ENCODE assay signal across 8 mouse cellular contexts in the genomic region with DNA sequence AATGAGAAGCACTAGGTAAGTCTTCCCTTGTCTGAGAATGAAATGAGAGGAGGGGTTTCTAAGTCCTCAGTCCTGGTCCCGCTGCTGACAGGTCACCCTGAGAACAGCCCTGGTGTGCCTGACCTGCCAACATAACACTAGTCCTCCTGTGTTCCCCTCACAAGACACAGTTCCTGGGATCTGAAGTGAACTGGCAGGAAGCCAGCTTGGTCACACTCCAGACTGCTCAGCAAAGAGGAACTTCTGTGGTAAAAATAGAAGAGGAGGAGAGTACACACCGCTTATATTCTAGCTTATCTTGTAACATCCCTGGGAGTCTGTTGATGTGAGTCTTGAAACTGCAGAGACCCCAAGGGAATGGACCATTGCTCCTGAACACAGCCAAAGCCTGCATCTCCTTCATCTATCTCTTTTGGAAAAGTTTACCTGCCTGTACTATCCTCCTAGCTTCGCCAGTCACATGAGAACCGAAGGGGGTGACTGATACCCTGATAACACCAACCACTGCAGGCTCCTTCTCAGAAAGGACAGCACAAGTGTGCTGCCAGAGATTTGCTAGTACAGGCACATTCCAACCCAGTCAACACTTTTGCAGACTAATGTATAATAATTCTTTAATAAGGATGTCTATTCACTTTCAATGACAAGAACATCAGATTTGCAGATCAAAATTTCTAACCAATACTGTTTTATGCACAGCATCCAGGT. TPM values are rescaled to one million over a fixed set of nuclear protein-coding genes. Genes with fewer than 3 reads are reported as not detected.
DNase-seq lines count a peak whose midpoint lies in the region; ATAC-seq and TF ChIP-seq lines count a peak whose summit lies in the region.

No protein-coding gene starts in this region.

- H3K27ac ChIP-seq in midbrain, postnatal 0 days (ENCODE audit: low read depth, low read length) = no peak overlapping the region
- no peak overlapping the region for H3K27ac ChIP-seq in midbrain, embryonic 13.5 days
- H3K27ac ChIP-seq in embryonic facial prominence, embryonic 15.5 days (replicated peaks) = no peak overlapping the region
- H3K27ac ChIP-seq in heart, embryonic 15.5 days = peak overlapping the region; percentile 83
- H3K27ac ChIP-seq in stomach, embryonic 14.5 days (ENCODE audit: low read length) = no peak overlapping the region

- TF ChIP-seq CTCF in midbrain, postnatal 0 days (IDR thresholded peaks at IDR 0.05) = no peak

- H3K4me1 ChIP-seq in midbrain, postnatal 0 days (ENCODE audit: insufficient read depth, low read length) = no peaks in the 10 kb centered on the region
- no peaks in the 10 kb centered on the region for H3K4me1 ChIP-seq in midbrain, embryonic 13.5 days (replicated peaks)
- H3K4me1 ChIP-seq in embryonic facial prominence, embryonic 15.5 days = peaks cover 5% of the 10 kb centered on the region; the same call in 1 of the 2 replicates
- H3K4me1 ChIP-seq in heart, embryonic 15.5 days (replicated peaks) = peaks cover 14% of the 10 kb centered on the region
- H3K4me1 ChIP-seq in stomach, embryonic 14.5 days (ENCODE audit: control insufficient read depth, insufficient read depth, low read length) = no peaks in the 10 kb centered on the region

- no peak for ATAC-seq in midbrain, postnatal 0 days (ENCODE audit: low FRiP score)
- no peak for ATAC-seq in midbrain, embryonic 13.5 days
- ATAC-seq in embryonic facial prominence, embryonic 15.5 days (ENCODE audit: insufficient number of reproducible peaks, low FRiP score, low TSS enrichment, low read depth) = peak; percentile 57; the same call in 1 of the 2 replicates
- peak; percentile 94 for ATAC-seq in heart, embryonic 15.5 days (replicated peaks; ENCODE audit: insufficient number of reproducible peaks, insufficient read depth, low FRiP score, low read depth)
- ATAC-seq in stomach, embryonic 14.5 days (ENCODE audit: insufficient number of reproducible peaks, insufficient read depth, low FRiP score, low read depth) = 0 out of 2 replicates have a peak, but pooled peaks have one; percentile 28

- peak; percentile 40 for DNase-seq in midbrain, postnatal 0 days (ENCODE audit: low spot score)
- peak; percentile 75 to 80 for DNase-seq in left cerebral cortex, postnatal 14 days (ENCODE audit: low spot score in 2 of 2)
- no peak for DNase-seq in spleen, postnatal 36 days (ENCODE audit: low spot score in 2 of 2)
- DNase-seq in spleen, postnatal 10 days (ENCODE audit: low spot score in 2 of 2) = no peak

- H3K36me3 ChIP-seq in midbrain, postnatal 0 days (ENCODE audit: insufficient read depth, low read length) = no peaks in the 10 kb centered on the region
- no peaks in the 10 kb centered on the region for H3K36me3 ChIP-seq in midbrain, embryonic 13.5 days
- H3K36me3 ChIP-seq in embryonic facial prominence, embryonic 15.5 days = no peaks in the 10 kb centered on the region
- H3K36me3 ChIP-seq in heart, embryonic 15.5 days = no peaks in the 10 kb centered on the region
- no peaks in the 10 kb centered on the region for H3K36me3 ChIP-seq in stomach, embryonic 14.5 days (ENCODE audit: control insufficient read depth, insufficient read depth, low read length)

- H3K4me2 ChIP-seq in midbrain, postnatal 0 days (ENCODE audit: low read depth, low read length, poor library complexity, severe bottlenecking) = no peak overlapping the region
- no peak overlapping the region for H3K4me2 ChIP-seq in midbrain, embryonic 13.5 days (replicated peaks)
- H3K4me2 ChIP-seq in embryonic facial prominence, embryonic 15.5 days (replicated peaks) = no peak overlapping the region
- H3K4me2 ChIP-seq in heart, embryonic 15.5 days = peak overlapping the region; percentile 44
- no peak overlapping the region for H3K4me2 ChIP-seq in stomach, embryonic 14.5 days (replicated peaks; ENCODE audit: low read depth, low read length)

- intact Hi-C loops in left cerebral cortex, postnatal 14 days (cut with DNase I) = no loop called here

- H3K27me3 ChIP-seq in midbrain, postnatal 0 days (ENCODE audit: insufficient read depth, low read length) = no peaks in the 10 kb centered on the region
- no peaks in the 10 kb centered on the region for H3K27me3 ChIP-seq in midbrain, embryonic 13.5 days
- H3K27me3 ChIP-seq in embryonic facial prominence, embryonic 15.5 days = no peaks in the 10 kb centered on the region
- no peaks in the 10 kb centered on the region for H3K27me3 ChIP-seq in heart, embryonic 15.5 days
- H3K27me3 ChIP-seq in stomach, embryonic 14.5 days (ENCODE audit: control insufficient read depth, insufficient read depth, low read length) = no peaks in the 10 kb centered on the region

- H3K9ac ChIP-seq in midbrain, postnatal 0 days (replicated peaks; ENCODE audit: low read length, poor library complexity, severe bottlenecking) = no peak overlapping the region
- no peak overlapping the region for H3K9ac ChIP-seq in midbrain, embryonic 13.5 days (replicated peaks)
- no peak overlapping the region for H3K9ac ChIP-seq in embryonic facial prominence, embryonic 15.5 days
- no peak overlapping the region for H3K9ac ChIP-seq in heart, embryonic 15.5 days
- H3K9ac ChIP-seq in stomach, embryonic 14.5 days (replicated peaks; ENCODE audit: low read depth, low read length) = no peak overlapping the region

- H3K4me3 ChIP-seq in midbrain, postnatal 0 days (ENCODE audit: low read depth, low read length) = no peak overlapping the region
- no peak overlapping the region for H3K4me3 ChIP-seq in midbrain, embryonic 13.5 days (replicated peaks)
- H3K4me3 ChIP-seq in embryonic facial prominence, embryonic 15.5 days (replicated peaks) = no peak overlapping the region
- no peak overlapping the region for H3K4me3 ChIP-seq in heart, embryonic 15.5 days
- no peak overlapping the region for H3K4me3 ChIP-seq in stomach, embryonic 14.5 days (ENCODE audit: low read depth, low read length)

- H3K9me3 ChIP-seq in midbrain, postnatal 0 days (ENCODE audit: low read length) = no peaks in the 10 kb centered on the region
- no peaks in the 10 kb centered on the region for H3K9me3 ChIP-seq in midbrain, embryonic 13.5 days
- no peaks in the 10 kb centered on the region for H3K9me3 ChIP-seq in embryonic facial prominence, embryonic 15.5 days (replicated peaks)
- no peaks in the 10 kb centered on the region for H3K9me3 ChIP-seq in heart, embryonic 15.5 days (replicated peaks)
- H3K9me3 ChIP-seq in stomach, embryonic 14.5 days (ENCODE audit: control insufficient read depth, low read depth, low read length) = no peaks in the 10 kb centered on the region

- WGBS in midbrain, postnatal 0 days = 81% methylated on average over 4 of the region's 4 CpGs
- WGBS in midbrain, embryonic 13.5 days = 88% methylated on average over 4 of the region's 4 CpGs
- WGBS in embryonic facial prominence, embryonic 15.5 days = 72% methylated on average over 4 of the region's 4 CpGs
- 14% methylated on average over 4 of the region's 4 CpGs for WGBS in heart, embryonic 15.5 days
- WGBS in stomach, embryonic 14.5 days = 71% methylated on average over 4 of the region's 4 CpGs

RNA-seq across cellular contexts. Expression of a gene that starts 42.3 kb away (rescaled TPM):
- 24.2 and 25.7 TPM in 2 replicates for total RNA-seq in midbrain, postnatal 0 days (2014; rRNA removed)
- polyA plus RNA-seq in midbrain, postnatal 0 days (2015; fragmentation: Nextera tagmentation; extraction: Ambion mirVana) = 24.4 and 25.6 TPM in 2 replicates
- 1.6 and 2.6 TPM in 2 replicates for polyA plus RNA-seq in midbrain, embryonic 13.5 days (2015; fragmentation: Nextera tagmentation; extraction: Ambion mirVana)
- polyA plus RNA-seq in embryonic facial prominence, embryonic 15.5 days (2015; fragmentation: Nextera tagmentation; extraction: Ambion mirVana) = 556 and 591 TPM in 2 replicates
- 162 and 194 TPM in 2 replicates for polyA plus RNA-seq in heart, embryonic 15.5 days (2015; fragmentation: Nextera tagmentation; extraction: Ambion mirVana)
- 1 to 10 TPM; 4.8 to 5.4 TPM for total RNA-seq in left cerebral cortex, postnatal 14 days (2021)
- polyA plus RNA-seq in stomach, embryonic 14.5 days (2014; fragmentation: Nextera tagmentation; extraction: Ambion mirVana) = 195 and 211 TPM in 2 replicates

Comparison
In these comparisons a context has a peak if more than half of its experiments do, and no peak if none do; other contexts are left out.
1. ATAC-seq: peak in embryonic facial prominence, embryonic 15.5 days (single experiment), heart, embryonic 15.5 days (single experiment) and stomach, embryonic 14.5 days (single experiment); none in midbrain, postnatal 0 days (single experiment) and midbrain, embryonic 13.5 days (single experiment).
2. DNase-seq: peak in midbrain, postnatal 0 days (single experiment) and left cerebral cortex, postnatal 14 days (2 of 2); none in spleen, postnatal 36 days (0 of 2) and spleen, postnatal 10 days (0 of 2).